Mouse (Mus musculus) spleen, embryonic (tissue): ENCODE measurements around the gene Gpc5.

Source experiments
- CTCF ChIA-PET: fragments of 350-600 bp; sonication (Branson Sonifier 250); formaldehyde crosslinking; loops from one replicate; lab custom pipeline; 2022; lab: Charles Lee

Gene Gpc5

GRCm38 (mm10) chr14:115831219-115831755, 739.3 kb downstream of the Gpc5 start:
- CTCF ChIA-PET, result no interaction called here

- CTCF ChIA-PET, result no interaction called here
Observed at GRCm38 (mm10) chr14:115831854-115832625, 740.0 kb downstream of the Gpc5 start.

DNA sequence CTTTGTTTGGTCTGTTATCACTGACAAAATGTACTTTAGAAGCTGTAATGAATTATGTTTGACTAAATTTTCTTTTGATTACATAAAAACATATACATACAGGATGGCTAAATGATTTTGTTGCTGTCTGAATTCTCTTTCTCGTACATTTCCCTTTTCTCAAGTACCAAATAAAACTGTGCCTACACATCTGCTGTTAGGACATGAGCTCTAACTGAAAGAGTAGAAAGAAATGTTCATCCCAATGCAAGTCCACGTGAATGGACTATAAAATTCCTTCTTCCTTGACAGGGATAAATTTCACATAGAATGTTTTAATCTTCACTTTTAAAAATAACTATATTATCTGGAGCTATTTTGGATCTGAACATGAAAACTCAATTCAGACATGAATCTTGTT, 751.8 kb downstream of the Gpc5 start:
- CTCF ChIA-PET, result no interaction called here

GRCm38 (mm10) chr14:115844773-115845427, 752.9 kb downstream of the Gpc5 start:
- CTCF ChIA-PET, result no interaction called here

GRCm38 (mm10) chr14:115869127-115869526, 777.1 kb downstream of the Gpc5 start:
- CTCF ChIA-PET, result no interaction called here

DNA sequence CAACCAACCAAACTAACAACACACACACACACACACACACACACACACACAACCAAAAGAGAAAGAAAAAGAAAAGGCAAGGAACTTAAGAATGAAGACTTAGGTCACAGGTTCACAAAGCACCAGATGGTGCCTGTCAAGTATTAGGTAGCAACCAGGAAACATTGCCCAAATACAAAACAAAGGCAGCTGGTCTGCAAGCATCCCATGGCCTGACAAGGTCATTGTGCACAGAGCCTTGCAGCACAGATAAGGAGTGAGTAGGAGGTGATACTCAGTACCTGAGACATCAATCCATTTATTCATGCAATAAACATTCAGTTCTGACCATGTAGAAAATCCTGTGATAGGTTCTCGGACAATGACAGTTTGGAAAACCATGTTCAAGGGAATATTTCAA, 884.0 kb downstream of the Gpc5 start:
- CTCF ChIA-PET, result no interaction called here

DNA sequence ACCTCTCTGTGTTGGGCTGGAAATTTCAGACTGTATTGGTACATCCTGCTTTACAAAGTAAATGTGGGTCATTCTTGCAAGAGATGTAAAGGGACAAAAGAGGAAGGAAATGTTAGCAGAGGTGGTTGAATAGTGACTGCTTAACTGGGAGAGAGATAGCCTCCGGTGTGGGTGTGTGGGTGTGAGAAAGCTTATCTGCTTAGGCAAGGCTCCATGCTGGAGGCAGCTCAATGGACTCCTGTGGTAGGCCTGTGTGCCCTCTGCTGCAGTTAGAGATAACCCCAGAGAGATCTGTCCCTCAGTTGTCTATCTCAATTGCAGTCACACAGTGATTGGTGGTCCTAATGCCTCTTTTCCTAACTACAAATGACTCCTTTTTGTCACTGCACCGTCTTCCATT, 887.2 kb downstream of the Gpc5 start:
- CTCF ChIA-PET, result no interaction called here

- CTCF ChIA-PET, result no interaction called here
Observed at GRCm38 (mm10) chr14:115990764-115991163, 898.7 kb downstream of the Gpc5 start.

DNA sequence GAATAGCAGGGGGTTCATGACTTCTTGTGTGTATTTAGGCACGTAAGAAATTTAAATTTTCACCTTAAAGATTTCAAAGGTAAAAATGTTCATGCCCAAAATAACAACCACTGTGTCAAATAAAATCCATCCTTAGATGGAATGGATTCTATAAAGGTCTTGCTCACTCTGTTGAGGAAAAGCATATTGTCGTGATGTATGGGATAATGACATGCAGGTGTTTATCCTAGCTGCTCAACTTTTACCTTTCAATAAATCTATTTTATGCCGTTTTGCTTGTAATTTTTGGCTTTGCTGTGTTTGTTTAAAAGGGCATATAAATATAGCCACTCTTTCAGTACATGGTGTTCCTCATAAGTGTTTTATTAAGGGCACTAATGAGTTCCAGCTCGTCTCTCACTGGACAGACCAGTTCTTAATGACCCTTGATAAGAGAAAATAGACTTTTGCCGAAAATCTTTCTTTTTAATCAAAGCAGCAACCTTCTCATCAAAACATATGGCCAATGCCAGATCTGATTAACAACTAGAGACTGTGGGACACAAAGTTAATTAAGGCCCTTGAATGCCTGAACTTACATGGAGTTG, 901.6 kb downstream of the Gpc5 start:
- CTCF ChIA-PET, result no interaction called here

DNA sequence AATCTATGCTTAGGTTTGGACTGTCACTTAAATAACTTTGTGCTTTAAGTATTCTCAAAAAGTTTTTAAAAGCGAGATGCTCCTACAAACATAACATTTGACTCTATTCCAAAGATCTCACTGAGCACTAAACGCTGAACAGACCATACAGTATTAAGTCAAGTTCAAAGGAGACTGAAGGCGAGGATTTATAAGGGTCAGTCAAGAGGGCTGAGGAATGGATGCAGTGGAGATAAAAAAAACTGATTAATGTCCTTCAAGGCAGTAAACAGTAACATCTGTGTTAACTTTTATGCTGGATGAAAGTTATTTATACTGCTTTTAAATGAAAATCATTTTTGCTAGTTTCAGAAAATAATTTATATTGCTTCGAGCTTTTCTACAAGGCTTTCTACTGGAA, 906.9 kb downstream of the Gpc5 start:
- CTCF ChIA-PET, result no interaction called here

DNA sequence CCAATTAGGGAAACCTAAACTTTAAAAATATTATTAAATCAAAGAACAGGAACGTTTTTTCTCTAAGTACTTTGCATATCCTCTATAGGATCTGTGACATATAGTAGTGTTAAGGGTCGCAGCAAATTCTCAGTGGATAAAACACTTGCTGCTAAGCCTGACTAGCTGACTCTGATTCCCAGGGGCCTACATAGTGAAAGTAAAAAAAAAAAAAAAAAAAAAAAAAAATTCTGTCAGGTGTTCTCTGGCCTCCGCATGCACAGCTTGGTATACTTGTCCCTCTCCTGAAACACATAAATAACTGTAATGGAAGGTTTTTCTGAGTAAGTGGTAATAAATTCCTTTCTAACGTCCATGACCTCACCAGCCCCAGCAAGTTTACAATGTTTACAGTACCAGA, 995.0 kb downstream of the Gpc5 start:
- CTCF ChIA-PET, result interaction anchor here (0.7 kb wide), 1 partner anchor 34 kb away, joined by 5 read pairs; no protein-coding TSS in a partner anchor

GRCm38 (mm10) chr14:116127943-116128342, 1035.9 kb downstream of the Gpc5 start:
- CTCF ChIA-PET, result no interaction called here

- CTCF ChIA-PET, result no interaction called here
Observed at GRCm38 (mm10) chr14:116137330-116137729, 1045.3 kb downstream of the Gpc5 start.

DNA sequence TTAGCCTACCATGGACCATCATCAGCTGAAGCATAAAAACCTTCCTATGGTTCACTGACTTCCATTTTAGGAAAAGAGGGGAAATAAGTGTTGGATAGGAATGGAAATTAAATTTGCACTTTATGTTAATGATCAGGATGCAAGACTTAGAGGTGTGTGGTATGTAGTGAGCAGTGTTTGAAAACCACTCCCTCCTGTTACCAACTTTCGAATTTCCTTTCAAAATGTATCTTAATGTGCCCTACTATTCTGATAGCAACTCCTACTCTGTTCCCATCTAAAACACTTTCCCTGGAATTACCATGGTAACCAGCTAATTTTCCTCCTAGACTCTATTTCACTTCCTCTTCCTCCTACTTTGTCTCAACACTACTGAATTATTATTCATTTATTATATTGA, 1045.8 kb downstream of the Gpc5 start:
- CTCF ChIA-PET, result no interaction called here

- CTCF ChIA-PET, result no interaction called here
Observed at GRCm38 (mm10) chr14:116162586-116162985, 1070.6 kb downstream of the Gpc5 start.

- CTCF ChIA-PET, result no interaction called here
Observed at GRCm38 (mm10) chr14:116167401-116167800, 1075.4 kb downstream of the Gpc5 start.

DNA sequence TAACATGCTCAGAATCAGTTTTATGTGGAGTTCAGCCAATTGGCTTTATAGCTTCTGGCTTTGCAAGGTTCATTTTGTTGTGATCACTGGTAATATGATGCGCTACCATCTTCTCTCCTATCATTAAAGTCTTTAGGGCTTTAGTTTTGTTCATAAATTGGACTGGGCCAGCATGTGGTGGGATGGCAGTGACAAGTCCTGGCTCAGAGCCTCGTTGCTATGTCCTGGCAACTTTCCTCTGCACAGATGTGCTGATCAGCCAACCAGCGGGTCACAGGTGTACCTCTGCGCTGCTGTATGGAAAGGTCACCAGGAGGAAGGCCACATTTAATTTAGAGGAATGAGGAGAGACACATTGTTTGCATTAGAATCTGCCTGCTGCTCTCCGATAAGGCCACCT, 1077.1 kb downstream of the Gpc5 start:
- CTCF ChIA-PET, result no interaction called here

DNA sequence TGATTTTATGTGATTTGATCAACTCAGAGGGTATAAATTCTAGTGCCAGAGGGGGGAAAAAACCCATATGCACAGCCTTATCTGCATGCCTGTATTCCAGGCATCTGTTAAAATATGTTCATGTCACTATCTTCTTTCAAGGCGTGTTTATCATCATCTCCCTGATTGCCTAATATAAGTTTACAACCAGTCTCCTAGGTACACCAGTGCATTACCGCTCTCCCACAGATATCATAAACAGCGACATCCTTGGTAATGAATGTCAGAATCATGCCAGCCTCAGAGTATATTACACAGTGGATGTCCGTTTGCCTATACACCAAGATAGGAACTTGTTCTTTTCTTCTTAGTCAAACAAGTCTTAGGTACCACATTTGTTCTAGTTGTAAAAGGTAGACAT, 1095.0 kb downstream of the Gpc5 start:
- CTCF ChIA-PET, result no interaction called here

- CTCF ChIA-PET, result no interaction called here
Observed at GRCm38 (mm10) chr14:116206977-116207376, 1115.0 kb downstream of the Gpc5 start.

DNA sequence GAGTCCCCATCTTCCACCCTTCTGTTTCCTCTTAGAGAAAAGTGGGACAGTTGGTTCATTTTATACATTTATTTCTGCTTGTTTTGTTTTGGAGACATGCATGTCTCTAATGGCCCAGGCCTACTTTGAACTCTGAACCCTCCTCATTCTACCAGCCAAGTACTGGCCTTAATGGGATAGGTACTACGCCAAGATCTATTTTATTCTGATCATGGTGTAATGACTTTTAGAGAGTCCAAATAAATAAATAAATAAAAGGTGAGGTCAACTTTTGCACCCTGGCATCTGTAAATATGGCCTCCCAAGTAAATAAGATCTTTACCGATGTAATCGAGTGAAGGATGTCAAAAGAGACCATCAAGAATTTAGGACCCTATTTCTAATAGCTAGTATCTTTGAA, 1116.6 kb downstream of the Gpc5 start:
- CTCF ChIA-PET, result no interaction called here

DNA sequence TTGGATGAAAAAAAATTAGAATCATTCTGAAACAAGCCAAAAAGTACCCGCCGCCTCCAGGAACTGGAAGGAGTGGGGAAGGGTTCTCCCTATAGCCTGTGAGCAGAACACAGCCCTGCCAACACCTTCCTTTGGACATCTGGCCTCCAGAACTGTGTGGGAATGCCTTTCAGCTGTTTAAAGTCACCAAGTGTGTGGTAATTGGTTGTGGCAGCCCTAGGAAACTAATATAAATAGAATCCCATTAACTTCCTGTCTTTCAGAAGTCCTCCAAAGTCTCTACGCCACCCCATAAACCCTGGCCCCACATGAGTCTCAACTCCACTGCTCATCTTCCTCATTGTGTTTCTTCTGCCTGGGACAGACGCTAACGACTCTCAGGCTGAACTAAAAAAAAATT, 1117.0 kb downstream of the Gpc5 start:
- CTCF ChIA-PET, result no interaction called here

- CTCF ChIA-PET, result no interaction called here
Observed at GRCm38 (mm10) chr14:116210304-116210703, 1118.3 kb downstream of the Gpc5 start.

DNA sequence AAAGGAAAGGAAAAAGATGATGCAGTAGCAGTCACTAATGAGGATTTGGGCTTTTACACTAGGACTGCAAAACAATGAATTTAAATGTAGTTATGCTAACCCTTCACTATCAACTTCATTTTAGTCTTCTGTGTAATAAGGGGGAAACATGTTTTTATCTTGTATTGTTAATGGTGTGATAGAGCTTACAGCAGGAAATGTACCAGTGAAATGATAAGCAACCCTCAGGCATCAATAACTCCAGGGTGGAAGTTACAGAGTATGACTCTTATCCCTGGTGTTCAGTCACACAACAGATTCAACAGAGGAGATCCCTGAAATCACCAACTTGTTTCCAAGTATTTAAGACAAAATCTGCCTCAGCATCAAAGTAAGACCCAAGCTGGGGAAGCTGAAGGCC, 1120.0 kb downstream of the Gpc5 start:
- CTCF ChIA-PET, result no interaction called here
